Mouse (Mus musculus) forebrain, embryonic 16.5 days (tissue): ENCODE data around the gene Ropn1. TPM values are rescaled to one million over a fixed set of nuclear protein-coding genes. Genes with fewer than 3 reads are reported as not detected.
A peak's percentile ranks its signal among the peaks of the same experiment; 100 is the strongest.
"Not testable (repeated sequence)": the region's sequence is repeated elsewhere in the genome, so short reads cannot be mapped to it uniquely, and the experiment has no call there.

ENCODE experiments used
- ATAC-seq: fragments of 200-750 bp; cut with Nextera tagmentation; 2 replicates; pipeline ENCODE4 v1.8.0; 2017; ENCODE audit warnings: mild to moderate bottlenecking, moderate library complexity
- H3K27ac ChIP-seq: fragments of 300-500 bp; sonication (generic); 2 replicates; pipeline ENCODE4 v1.5.1; 2014; ENCODE audit warnings: low read length, control low read depth
- H3K27me3 ChIP-seq: fragments of 300-500 bp; sonication (generic); replicated peaks from 2 replicates; pipeline ENCODE4 v1.6.1; 2014; ENCODE audit warnings: low read length; ENCODE audit not compliant: control insufficient read depth, insufficient read depth
- H3K36me3 ChIP-seq: fragments of 300-500 bp; sonication (generic); 2 replicates; pipeline ENCODE4 v1.6.1; 2014; ENCODE audit not compliant: control insufficient read depth, insufficient read depth
- H3K4me1 ChIP-seq: fragments of 300-500 bp; sonication (generic); replicated peaks from 2 replicates; pipeline ENCODE4 v1.6.1; 2014; ENCODE audit warnings: low read length; ENCODE audit not compliant: control insufficient read depth, insufficient read depth
- H3K4me2 ChIP-seq: fragments of 300-500 bp; sonication (generic); 2 replicates; pipeline ENCODE4 v1.6.1; 2014; ENCODE audit warnings: mild to moderate bottlenecking, low read length, control low read depth
- H3K4me3 ChIP-seq: fragments of 300-500 bp; sonication (generic); replicated peaks from 2 replicates; pipeline ENCODE4 v1.5.1; 2014; ENCODE audit warnings: mild to moderate bottlenecking, low read length, control low read depth
- H3K9ac ChIP-seq: fragments of 300-500 bp; sonication (generic); replicated peaks from 2 replicates; pipeline ENCODE4 v1.6.1; 2014; ENCODE audit warnings: low read depth, low read length, control low read depth
- H3K9me3 ChIP-seq: fragments of 300-500 bp; sonication (generic); 2 replicates; pipeline ENCODE4 v1.6.1; 2016; ENCODE audit warnings: low read length; ENCODE audit not compliant: control insufficient read depth
- WGBS: fragments of 180-500 bp; shearing (Covaris S2); extraction: QIAGEN DNeasy Blood & Tissue Kit; methylation state at CpG from one replicate; pipeline ENCODE4 v1.1.7; 2014; 5-methylcytosine and 5-hydroxymethylcytosine counted together
- polyA plus RNA-seq: library from polyadenylated mRNA; unstranded; fragments of >200 nt; fragmentation: Nextera tagmentation; extraction: Ambion mirVana; gene quantifications from 2 replicates; pipeline ENCODE4 v1.2.1, GENCODE M21; 2015

Ropn1 gene
- polyA plus RNA-seq, 1 experiment from 2014 or later, result not detected

- Histone ChIP-seq H3K9me3 (no peaks in the 10 kb centered on the region), H3K36me3 (no peaks in the 10 kb centered on the region), H3K4me2 (no peak overlapping the region), H3K27me3 (no peaks in the 10 kb centered on the region), H3K4me1 (peaks cover 2% of the 10 kb centered on the region; the same call in 1 of the 2 replicates), H3K27ac (no peak overlapping the region), H3K9ac (no peak overlapping the region), H3K4me3 (no peak overlapping the region)
- ATAC-seq, result no peak
- WGBS, result 78% methylated on average over 8 of the region's 8 CpGs
Measured at GRCm38 (mm10) chr16:34643511-34644259, 6.0 kb upstream of the Ropn1 start.

GRCm38 (mm10) chr16:34653023-34653422 is 3.3 kb downstream of the Ropn1 start:
- Histone ChIP-seq H3K36me3 (no peaks in the 10 kb centered on the region), H3K27me3 (no peaks in the 10 kb centered on the region), H3K9me3 (no peaks in the 10 kb centered on the region), H3K4me2 (no peak overlapping the region), H3K9ac (no peak overlapping the region), H3K4me1 (peaks cover 2% of the 10 kb centered on the region), H3K4me3 (no peak overlapping the region), H3K27ac (no peak overlapping the region)
- ATAC-seq, result no peak
- 89% methylated on average over 5 of the region's 5 CpGs for WGBS

- not testable (repeated sequence) for H3K36me3 ChIP-seq, H3K9me3 ChIP-seq, H3K4me1 ChIP-seq, H3K27me3 ChIP-seq, H3K27ac ChIP-seq
- ATAC-seq, result 0 out of 2 replicates have a peak, but pooled peaks have one; percentile 49
- Histone ChIP-seq H3K4me2 (peak overlapping the region; percentile 54), H3K4me3 (peak overlapping the region; percentile 35), H3K9ac (peak overlapping the region; percentile 42; the same call in 1 of the 2 replicates)
- WGBS, result 2% methylated on average over 16 of the region's 16 CpGs
Measured at GRCm38 (mm10) chr16:34657566-34657965, 7.8 kb downstream of the Ropn1 start.

GRCm38 (mm10) chr16:34657983-34658382 is 8.3 kb downstream of the Ropn1 start:
- peak; percentile 26; the same call in 1 of the 2 replicates for ATAC-seq
- Histone ChIP-seq H3K9ac (no peak overlapping the region), H3K4me2 (peak overlapping the region; percentile 54)

GRCm38 (mm10) chr16:34658388-34658787 is 8.7 kb downstream of the Ropn1 start:
- no peaks in the 10 kb centered on the region for H3K36me3 ChIP-seq
- peak overlapping the region; percentile 54 for H3K4me2 ChIP-seq
- 0 out of 2 replicates have a peak overlapping the region, but pooled peaks have one; percentile 29 for H3K9ac ChIP-seq
- peak; percentile 77 for ATAC-seq
- H3K4me1 ChIP-seq, result peaks cover 8% of the 10 kb centered on the region
- no peak overlapping the region for H3K27ac ChIP-seq
- peak overlapping the region; percentile 35 for H3K4me3 ChIP-seq
- no peaks in the 10 kb centered on the region for H3K9me3 ChIP-seq
- 29% methylated on average over 11 of the region's 11 CpGs for WGBS
- H3K27me3 ChIP-seq, result no peaks in the 10 kb centered on the region

More at GRCm38 (mm10) chr16:34657983-34658382, 8.3 kb downstream of the Ropn1 start:
- Histone ChIP-seq H3K9me3 (no peaks in the 10 kb centered on the region), H3K4me1 (peaks cover 8% of the 10 kb centered on the region), H3K27ac (no peak overlapping the region), H3K36me3 (no peaks in the 10 kb centered on the region), H3K27me3 (no peaks in the 10 kb centered on the region), H3K4me3 (peak overlapping the region; percentile 35)
- WGBS, result 20% methylated on average over 5 of the region's 5 CpGs

- Histone ChIP-seq H3K36me3 (no peaks in the 10 kb centered on the region), H3K9me3 (no peaks in the 10 kb centered on the region), H3K4me1 (peaks cover 8% of the 10 kb centered on the region; the same call in 1 of the 2 replicates), H3K27ac (no peak overlapping the region), H3K4me3 (no peak overlapping the region), H3K9ac (no peak overlapping the region), H3K27me3 (no peaks in the 10 kb centered on the region), H3K4me2 (no peak overlapping the region)
- no peak for ATAC-seq
- 65% methylated on average over 3 of the region's 3 CpGs for WGBS
Measured at GRCm38 (mm10) chr16:34664553-34664952, 14.8 kb downstream of the Ropn1 start.

- ATAC-seq, result peak; percentile 89
- WGBS, result 1% methylated on average over 20 of the region's 20 CpGs
Measured at GRCm38 (mm10) chr16:34667031-34667726, 17.5 kb downstream of the Ropn1 start.

GRCm38 (mm10) chr16:34668341-34668740 is 18.6 kb downstream of the Ropn1 start:
- WGBS, result 84% methylated on average over 9 of the region's 9 CpGs
- no peaks in the 10 kb centered on the region for H3K36me3 ChIP-seq
- peaks cover 8% of the 10 kb centered on the region; the same call in 1 of the 2 replicates for H3K4me1 ChIP-seq
- H3K4me2 ChIP-seq, result no peak overlapping the region
- no peak for ATAC-seq
- 0 out of 2 replicates have a peak, but pooled peaks cover 2% of the 10 kb centered on the region for H3K27me3 ChIP-seq
- no peaks in the 10 kb centered on the region for H3K9me3 ChIP-seq
- no peak overlapping the region for H3K27ac ChIP-seq
- H3K9ac ChIP-seq, result no peak overlapping the region
- H3K4me3 ChIP-seq, result no peak overlapping the region

More at GRCm38 (mm10) chr16:34667031-34667726, 17.5 kb downstream of the Ropn1 start:
- H3K9ac ChIP-seq, result no peak overlapping the region
- peak overlapping the region; percentile 10 for H3K4me3 ChIP-seq
- peak overlapping the region; percentile 38 for H3K4me2 ChIP-seq
- H3K27me3 ChIP-seq, result 0 out of 2 replicates have a peak, but pooled peaks cover 2% of the 10 kb centered on the region
- no peaks in the 10 kb centered on the region for H3K9me3 ChIP-seq
- no peaks in the 10 kb centered on the region for H3K36me3 ChIP-seq
- no peak overlapping the region for H3K27ac ChIP-seq
- H3K4me1 ChIP-seq, result peaks cover 8% of the 10 kb centered on the region; the same call in 1 of the 2 replicates

- Histone ChIP-seq H3K27me3 (0 out of 2 replicates have a peak, but pooled peaks cover 2% of the 10 kb centered on the region), H3K27ac (no peak overlapping the region), H3K4me1 (peaks cover 4% of the 10 kb centered on the region; the same call in 1 of the 2 replicates), H3K4me2 (no peak overlapping the region), H3K9ac (no peak overlapping the region), H3K9me3 (no peaks in the 10 kb centered on the region), H3K4me3 (no peak overlapping the region), H3K36me3 (no peaks in the 10 kb centered on the region)
- ATAC-seq, result no peak
- WGBS, result 13% methylated on average over 7 of the region's 7 CpGs
Measured at GRCm38 (mm10) chr16:34671966-34672365, 22.2 kb downstream of the Ropn1 start.
